Mouse (Mus musculus): ENCODE data around the gene Hs6st2. TPM values are rescaled to one million over a fixed set of nuclear protein-coding genes. Genes with fewer than 3 reads are reported as not detected.
A peak's percentile ranks its signal among the peaks of the same experiment; 100 is the strongest.

The Hs6st2 gene
- polyA plus RNA-seq (2015; fragmentation: Nextera tagmentation; extraction: Ambion mirVana) = 4.3 and 4.4 TPM in 2 replicates

DNA sequence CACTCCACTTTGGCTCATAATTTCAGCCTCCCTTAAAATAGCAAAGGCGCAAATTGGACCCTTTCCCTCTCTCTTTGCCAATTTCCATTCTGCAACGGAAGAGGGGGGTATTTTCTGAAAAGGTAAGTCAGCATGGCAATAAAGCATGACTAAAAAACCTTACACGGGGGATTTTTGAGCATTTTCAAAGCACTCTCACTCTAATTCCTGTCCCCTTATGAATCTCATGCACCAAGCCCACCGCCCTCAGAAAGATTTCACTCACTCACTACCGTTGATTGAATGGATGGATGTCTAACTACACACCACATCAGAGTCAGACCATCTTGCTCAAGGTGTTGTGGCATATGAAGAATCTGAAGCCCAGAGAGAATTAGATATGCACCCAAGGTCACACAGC is at the start of gene Hs6st2:
TSS of gene Hs6st2 (minus strand) at position 101 of the 400 bp plus-strand sequence.
- Histone ChIP-seq H3K9ac (ENCODE audit: low read depth, low read length) (peak within 1 kb of the TSS; percentile 63), H3K9me3 (ENCODE audit: control insufficient read depth, low read length) (no peaks in the 10 kb centered on the region), H3K4me2 (ENCODE audit: low read depth, low read length) (peak within 1 kb of the TSS; percentile 89), H3K4me1 (ENCODE audit: control insufficient read depth, insufficient read depth, low read length) (no peaks in the 10 kb centered on the region), H3K4me3 (ENCODE audit: low read length) (peak within 1 kb of the TSS; percentile 55), H3K27ac (ENCODE audit: low read length) (no peak within 1 kb of the TSS), H3K27me3 (replicated peaks; ENCODE audit: control insufficient read depth, insufficient read depth, low read length) (peaks cover 22% of the 10 kb centered on the region; the same call in 1 of the 2 replicates), H3K36me3 (ENCODE audit: control insufficient read depth, insufficient read depth, low read length) (no peaks in the 10 kb centered on the region)
- WGBS = 25% methylated on average over 5 of the region's 5 CpGs
- no peak for ATAC-seq

DNA sequence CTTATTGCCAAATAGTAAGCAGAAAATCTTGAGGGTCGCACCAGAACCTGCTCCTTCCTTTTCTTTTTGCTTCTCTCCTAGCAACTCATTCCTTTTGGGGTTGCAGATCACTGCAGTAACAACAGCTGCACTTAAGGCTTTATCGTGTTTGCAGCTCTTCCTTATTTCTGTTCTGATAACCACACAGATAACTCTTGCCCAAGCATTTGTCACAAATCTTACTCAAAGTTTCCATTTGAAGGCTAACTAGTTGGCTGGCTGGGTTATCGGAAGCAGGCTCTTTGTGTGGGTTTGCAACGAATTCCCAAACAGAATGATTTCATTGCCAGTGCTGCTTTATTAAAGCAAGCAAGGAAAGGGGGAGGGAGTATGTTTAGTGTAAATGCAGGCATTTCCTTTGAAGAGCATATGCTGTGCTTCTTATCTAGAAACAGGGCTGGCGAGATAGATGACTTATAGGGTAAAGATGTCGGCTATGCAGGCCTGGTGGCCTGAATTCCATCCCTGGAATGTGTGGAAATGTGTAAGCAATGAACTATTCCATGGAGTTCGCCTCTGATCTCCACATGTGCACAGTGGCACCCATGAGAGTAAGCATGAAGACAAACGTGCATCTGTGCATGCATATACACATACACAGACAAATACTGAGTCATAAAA is 32.6 kb upstream of the Hs6st2 start:
- no peaks in the 10 kb centered on the region for H3K27me3 ChIP-seq (replicated peaks; ENCODE audit: control insufficient read depth, insufficient read depth, low read length)
- H3K4me3 ChIP-seq (ENCODE audit: low read length) = no peak overlapping the region
- no peak overlapping the region for H3K4me2 ChIP-seq (ENCODE audit: low read depth, low read length)
- WGBS = 49% methylated on average over 8 of the region's 8 CpGs
- H3K9me3 ChIP-seq (ENCODE audit: control insufficient read depth, low read length) = no peaks in the 10 kb centered on the region
- no peak for ATAC-seq
- no peak overlapping the region for H3K27ac ChIP-seq (ENCODE audit: low read length)
- no peak overlapping the region for H3K9ac ChIP-seq (ENCODE audit: low read depth, low read length)
- no peaks in the 10 kb centered on the region for H3K4me1 ChIP-seq (ENCODE audit: control insufficient read depth, insufficient read depth, low read length)
- H3K36me3 ChIP-seq (ENCODE audit: control insufficient read depth, insufficient read depth, low read length) = no peaks in the 10 kb centered on the region

- Histone ChIP-seq H3K4me2 (ENCODE audit: low read depth, low read length) (no peak overlapping the region), H3K4me1 (ENCODE audit: control insufficient read depth, insufficient read depth, low read length) (no peaks in the 10 kb centered on the region), H3K36me3 (ENCODE audit: control insufficient read depth, insufficient read depth, low read length) (no peaks in the 10 kb centered on the region), H3K9me3 (ENCODE audit: control insufficient read depth, low read length) (no peaks in the 10 kb centered on the region), H3K27me3 (replicated peaks; ENCODE audit: control insufficient read depth, insufficient read depth, low read length) (0 out of 2 replicates have a peak, but pooled peaks cover 3% of the 10 kb centered on the region), H3K9ac (ENCODE audit: low read depth, low read length) (no peak overlapping the region), H3K27ac (ENCODE audit: low read length) (no peak overlapping the region), H3K4me3 (ENCODE audit: low read length) (no peak overlapping the region)
- 75% methylated on average over 1 of the region's 1 CpGs for WGBS
- ATAC-seq = no peak
Measured at GRCm38 (mm10) chrX:51712996-51713395, 31.3 kb upstream of the Hs6st2 start.

- Histone ChIP-seq H3K9ac (ENCODE audit: low read depth, low read length) (no peak overlapping the region), H3K27me3 (replicated peaks; ENCODE audit: control insufficient read depth, insufficient read depth, low read length) (no peaks in the 10 kb centered on the region), H3K27ac (ENCODE audit: low read length) (no peak overlapping the region), H3K36me3 (ENCODE audit: control insufficient read depth, insufficient read depth, low read length) (no peaks in the 10 kb centered on the region), H3K4me3 (ENCODE audit: low read length) (no peak overlapping the region), H3K9me3 (ENCODE audit: control insufficient read depth, low read length) (no peaks in the 10 kb centered on the region), H3K4me2 (ENCODE audit: low read depth, low read length) (no peak overlapping the region), H3K4me1 (ENCODE audit: control insufficient read depth, insufficient read depth, low read length) (no peaks in the 10 kb centered on the region)
- 57% methylated on average over 4 of the region's 4 CpGs for WGBS
- no peak for ATAC-seq
Measured at GRCm38 (mm10) chrX:51702823-51703222, 21.2 kb upstream of the Hs6st2 start.

- Histone ChIP-seq H3K4me2 (ENCODE audit: low read depth, low read length) (no peak overlapping the region), H3K9me3 (ENCODE audit: control insufficient read depth, low read length) (no peaks in the 10 kb centered on the region), H3K4me1 (ENCODE audit: control insufficient read depth, insufficient read depth, low read length) (no peaks in the 10 kb centered on the region), H3K9ac (ENCODE audit: low read depth, low read length) (no peak overlapping the region), H3K36me3 (ENCODE audit: control insufficient read depth, insufficient read depth, low read length) (no peaks in the 10 kb centered on the region), H3K4me3 (ENCODE audit: low read length) (no peak overlapping the region), H3K27ac (ENCODE audit: low read length) (no peak overlapping the region), H3K27me3 (replicated peaks; ENCODE audit: control insufficient read depth, insufficient read depth, low read length) (no peaks in the 10 kb centered on the region)
- ATAC-seq = no peak
- 48% methylated on average over 4 of the region's 4 CpGs for WGBS
Measured at GRCm38 (mm10) chrX:51699079-51699478, 17.4 kb upstream of the Hs6st2 start.

- Histone ChIP-seq H3K9ac (ENCODE audit: low read depth, low read length) (no peak overlapping the region), H3K27me3 (replicated peaks; ENCODE audit: control insufficient read depth, insufficient read depth, low read length) (peaks cover 4% of the 10 kb centered on the region; the same call in 1 of the 2 replicates), H3K4me2 (ENCODE audit: low read depth, low read length) (no peak overlapping the region), H3K36me3 (ENCODE audit: control insufficient read depth, insufficient read depth, low read length) (no peaks in the 10 kb centered on the region), H3K4me3 (ENCODE audit: low read length) (no peak overlapping the region), H3K27ac (ENCODE audit: low read length) (no peak overlapping the region), H3K4me1 (ENCODE audit: control insufficient read depth, insufficient read depth, low read length) (no peaks in the 10 kb centered on the region), H3K9me3 (ENCODE audit: control insufficient read depth, low read length) (no peaks in the 10 kb centered on the region)
- WGBS = 76% methylated on average over 6 of the region's 6 CpGs
- ATAC-seq = no peak
Measured at GRCm38 (mm10) chrX:51686048-51686949, 4.6 kb upstream of the Hs6st2 start.

- WGBS = 71% methylated on average over 3 of the region's 3 CpGs
- H3K9me3 ChIP-seq (ENCODE audit: control insufficient read depth, low read length) = no peaks in the 10 kb centered on the region
- no peaks in the 10 kb centered on the region for H3K36me3 ChIP-seq (ENCODE audit: control insufficient read depth, insufficient read depth, low read length)
- no peak overlapping the region for H3K9ac ChIP-seq (ENCODE audit: low read depth, low read length)
- no peak for ATAC-seq
- H3K27ac ChIP-seq (ENCODE audit: low read length) = no peak overlapping the region
- H3K4me3 ChIP-seq (ENCODE audit: low read length) = no peak overlapping the region
- peaks cover 12% of the 10 kb centered on the region; the same call in 1 of the 2 replicates for H3K27me3 ChIP-seq (replicated peaks; ENCODE audit: control insufficient read depth, insufficient read depth, low read length)
- H3K4me2 ChIP-seq (ENCODE audit: low read depth, low read length) = no peak overlapping the region
- H3K4me1 ChIP-seq (ENCODE audit: control insufficient read depth, insufficient read depth, low read length) = no peaks in the 10 kb centered on the region
Measured at GRCm38 (mm10) chrX:51684336-51685056, 2.8 kb upstream of the Hs6st2 start.

DNA sequence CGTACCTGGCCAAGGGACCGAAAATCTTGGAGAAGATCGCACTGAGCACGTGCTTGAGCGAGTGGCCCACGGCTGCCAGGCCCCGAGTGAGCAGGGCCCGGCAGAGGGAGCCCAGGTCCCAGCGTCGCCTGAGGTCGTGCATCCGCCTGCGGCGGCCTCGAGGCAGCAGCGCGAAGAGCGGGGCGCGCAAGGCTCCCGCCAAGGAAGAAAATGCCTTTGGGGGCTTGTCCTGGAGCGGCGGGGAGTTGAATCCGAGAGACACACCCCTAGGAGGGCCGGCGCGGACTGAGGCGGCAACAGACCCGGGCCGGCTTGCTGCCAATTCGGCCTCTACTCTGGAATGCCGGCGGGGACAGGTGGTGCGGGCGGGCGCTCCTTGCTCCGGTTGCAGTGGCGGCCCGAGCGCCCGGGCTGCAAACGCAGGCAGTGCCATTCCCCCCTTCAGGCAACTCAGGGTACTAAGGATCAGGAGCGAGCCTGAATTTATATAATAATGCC is 437 bp downstream of the Hs6st2 start:
- WGBS = 24% methylated on average over 41 of the region's 43 CpGs
- H3K4me2 ChIP-seq (ENCODE audit: low read depth, low read length) = peak overlapping the region; percentile 89
- peaks cover 20% of the 10 kb centered on the region; the same call in 1 of the 2 replicates for H3K27me3 ChIP-seq (replicated peaks; ENCODE audit: control insufficient read depth, insufficient read depth, low read length)

More for the DNA sequence above, 437 bp downstream of the Hs6st2 start:
- H3K4me3 ChIP-seq (ENCODE audit: low read length) = peak overlapping the region; percentile 55
- H3K4me1 ChIP-seq (ENCODE audit: control insufficient read depth, insufficient read depth, low read length) = no peaks in the 10 kb centered on the region
- ATAC-seq = peak; percentile 81
- no peaks in the 10 kb centered on the region for H3K36me3 ChIP-seq (ENCODE audit: control insufficient read depth, insufficient read depth, low read length)
- H3K9ac ChIP-seq (ENCODE audit: low read depth, low read length) = peak overlapping the region; percentile 63
- H3K27ac ChIP-seq (ENCODE audit: low read length) = no peak overlapping the region
- no peaks in the 10 kb centered on the region for H3K9me3 ChIP-seq (ENCODE audit: control insufficient read depth, low read length)
